Mouse (Mus musculus) kidney, adult 10 weeks (tissue): ENCODE results near the gene Itga1. TPM values are rescaled to one million over a fixed set of nuclear protein-coding genes. Genes with fewer than 3 reads are reported as not detected.

Source experiments
- polyA plus RNA-seq: library from polyadenylated mRNA; stranded (reverse); fragments of 350-450 nt; fragmentation: Illumina TruSeq; extraction: RNeasy Lipid Tissue Mini Kit (QIAGEN cat#74804); gene quantifications from one replicate; pipeline ENCODE4 v1.2.3, GENCODE M21; 2014; ENCODE audit warnings: low read depth, low replicate concordance

Gene Itga1
- polyA plus RNA-seq = 98.1 TPM

DNA sequence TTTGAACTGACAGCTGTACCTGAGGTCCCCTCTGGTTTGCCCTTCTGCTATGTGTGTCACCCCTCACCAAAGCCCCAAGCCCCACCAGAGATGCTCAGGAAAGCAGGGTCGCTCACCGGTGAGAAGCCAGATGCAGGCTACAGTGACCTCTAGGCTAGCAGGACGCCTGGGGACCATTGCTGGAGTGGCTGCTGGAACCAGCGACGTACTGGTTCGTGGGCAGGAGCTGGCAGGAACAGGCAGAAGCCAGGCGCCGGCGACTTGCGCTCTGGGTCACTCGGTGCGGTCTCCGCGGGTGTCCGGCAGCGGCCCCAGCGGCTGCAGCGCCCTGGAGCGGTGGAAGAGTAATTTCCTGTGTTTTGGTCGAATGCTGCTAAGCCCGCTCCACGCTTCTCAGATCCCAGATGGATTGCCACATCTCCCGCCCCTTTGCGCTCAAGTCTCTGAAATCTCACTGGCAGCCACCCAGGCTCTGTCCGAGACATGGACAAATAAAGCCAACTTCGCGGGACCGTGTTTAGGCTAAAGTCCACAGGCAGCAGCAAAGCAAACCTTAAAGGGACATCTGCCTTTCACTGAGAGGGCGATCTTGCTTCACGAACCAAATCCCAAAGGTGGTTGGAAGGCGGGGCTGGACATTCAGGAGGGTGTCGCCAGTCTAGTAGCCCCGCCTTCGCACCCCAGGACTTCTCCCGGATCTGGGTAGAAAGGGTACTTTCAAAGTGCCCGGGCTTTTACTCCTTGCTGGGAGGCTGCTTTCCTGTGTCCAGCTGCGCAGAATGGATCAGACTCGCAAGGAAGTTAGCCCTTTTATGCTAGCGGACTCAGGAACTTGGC is at the start of gene Itga1, which contains the start of gene Gm49395:
Gene Itga1 (minus strand): TSS at position 610 of the 837 bp plus-strand sequence.
Gene Gm49395 (minus strand): TSS at position 567 of the 837 bp plus-strand sequence.

DNA sequence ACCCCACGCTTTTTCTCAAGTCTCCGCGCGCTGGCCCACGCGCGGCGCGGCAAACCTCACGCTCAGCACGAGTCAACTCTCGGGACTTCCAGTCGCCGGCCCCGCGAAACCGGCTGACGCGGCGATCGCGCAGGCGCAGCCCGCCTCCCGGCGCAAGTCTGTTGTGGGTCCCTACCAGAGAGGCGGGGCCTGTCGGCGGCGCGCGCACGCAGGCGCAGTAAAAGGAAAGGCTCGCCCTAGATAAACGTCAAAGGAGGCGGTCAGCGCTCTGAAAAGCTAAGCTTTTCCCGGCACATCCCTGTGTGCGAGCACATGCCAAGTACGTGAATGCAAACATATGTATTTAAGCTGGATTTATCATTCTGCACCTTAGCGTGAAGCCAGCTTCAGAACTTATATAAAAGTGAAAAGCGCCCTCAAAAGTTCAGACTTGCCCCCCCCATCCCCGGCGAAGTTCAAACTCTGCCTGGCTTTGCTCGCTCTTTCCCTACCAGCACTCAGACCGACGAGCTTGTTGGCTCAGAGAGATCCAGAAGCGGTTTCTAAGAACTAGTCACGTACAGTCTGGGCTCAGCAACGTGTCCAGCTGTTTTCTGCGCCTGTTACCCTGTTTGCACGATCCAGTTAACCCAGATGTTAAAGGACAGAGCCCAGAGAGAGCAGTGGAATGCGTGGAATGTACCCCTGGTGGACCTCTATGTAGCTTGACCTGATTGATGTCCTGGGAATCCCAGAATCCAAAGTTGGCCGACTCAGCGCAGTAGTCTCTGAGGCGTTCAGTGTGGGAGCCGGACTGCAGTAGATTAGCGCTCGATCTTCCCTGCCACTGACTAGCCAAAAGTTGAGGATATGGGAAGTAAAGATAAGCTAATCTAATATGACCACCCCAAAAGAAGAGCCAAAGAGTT is 11.4 kb downstream of the Itga1 start, which contains the start of gene Pelo:
Gene Pelo (minus strand): TSS at position 118 of the 908 bp plus-strand sequence.

DNA sequence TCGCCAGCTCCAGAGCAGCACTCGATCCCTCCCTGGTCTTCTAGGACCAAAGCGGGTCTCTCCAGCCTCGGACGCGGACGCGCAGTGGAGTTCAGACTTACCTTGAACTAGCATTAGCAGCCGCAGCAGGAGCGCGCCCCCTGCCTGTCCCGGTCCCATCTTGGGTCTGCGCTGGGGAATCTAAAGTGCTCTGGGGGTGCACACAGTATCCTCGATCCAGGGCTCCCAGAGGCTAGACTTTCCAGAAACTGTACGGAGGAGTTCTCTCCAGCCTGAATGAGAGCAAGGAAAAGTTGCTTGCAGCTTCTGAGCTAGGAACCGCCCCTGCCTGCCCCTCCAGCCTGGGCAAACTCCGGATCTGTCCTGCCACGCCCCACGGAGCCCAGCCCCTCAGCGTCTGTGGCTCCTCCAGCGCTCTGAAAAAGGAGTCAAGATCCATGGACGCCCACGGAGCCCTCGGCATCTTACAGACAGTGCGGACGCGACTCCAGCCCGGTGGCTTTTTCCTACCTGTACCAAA is 169.9 kb downstream of the Itga1 start, which contains the start of gene Itga2:
Gene Itga2 (minus strand): TSS at position 326 of the 520 bp plus-strand sequence.

Other genes with a start within 250 kb of the Itga1 start
- 0.97 TPM for gene Itga2, start 169.9 kb downstream of the Itga1 start, polyA plus RNA-seq
- gene Pelo, start 11.8 kb downstream of the Itga1 start, polyA plus RNA-seq = not detected
- 5.1 TPM for gene Gm49395, start within 50 bp of the Itga1 start, polyA plus RNA-seq